Mouse (Mus musculus) gastrocnemius, postnatal 36 days (tissue): ENCODE data around the gene Zfp410. TPM values are rescaled to one million over a fixed set of nuclear protein-coding genes. Genes with fewer than 3 reads are reported as not detected.

Source experiments
- DNase-seq, 2 experiments: peaks; one replicate each; pipeline ENCODE4 v3.0.0; 2022
- intact Hi-C: fragments of 180-260 bp; cut with DNase I; formaldehyde crosslinking; loops from one replicate; pipeline ENCODE4 v1.15.1; 2025
- long read RNA-seq, 2 experiments: library from polyadenylated mRNA; stranded (forward); transcript quantifications; one replicate each; pipeline ENCODE4 v2.0.0; 2021
- total RNA-seq, 2 experiments: library from RNA; stranded (reverse); gene quantifications; 2 replicates each; pipeline ENCODE4 v1.2.3; 2021

Gene Zfp410
- total RNA-seq, result 10 to 100 TPM; 16.5 to 18.2 TPM
- long read RNA-seq, experiment 1, transcript Zfp410-201 (12 exons, 2,597 nt), result major isoform, 7 of 15 reads
- long read RNA-seq, experiment 1, partial matches to known transcripts, result 3 of 15 reads
- long read RNA-seq, experiment 1, other reads (novel, unspliced or antisense), result 5 of 15 reads
- long read RNA-seq, experiment 2, transcript Zfp410-201 (12 exons, 2,597 nt), result major isoform, 13 of 15 reads
- long read RNA-seq, experiment 2, partial matches to known transcripts, result 0 of 15 reads
- long read RNA-seq, experiment 2, other reads (novel, unspliced or antisense), result 1 of 15 reads

GRCm38 (mm10) chr12:84316721-84317621 lies at the start of gene Zfp410:
TSS of gene Zfp410 (plus strand) at chr12:84316852.
- peak; percentile 78 to 81 for DNase-seq
- intact Hi-C loops, result no loop called here

- intact Hi-C loops, result no loop called here
- no peak for DNase-seq
Measured at GRCm38 (mm10) chr12:84267264-84267663, 49.4 kb upstream of the Zfp410 start.

GRCm38 (mm10) chr12:84273366-84273765 lies 43.3 kb upstream of the Zfp410 start:
- DNase-seq, result no peak
- intact Hi-C loops, result no loop called here

GRCm38 (mm10) chr12:84275288-84275687 lies 41.4 kb upstream of the Zfp410 start:
- intact Hi-C loops, result no loop called here
- no peak for DNase-seq

- intact Hi-C loops, result no loop called here
- no peak for DNase-seq
Measured at GRCm38 (mm10) chr12:84276288-84276687, 40.4 kb upstream of the Zfp410 start.

DNA sequence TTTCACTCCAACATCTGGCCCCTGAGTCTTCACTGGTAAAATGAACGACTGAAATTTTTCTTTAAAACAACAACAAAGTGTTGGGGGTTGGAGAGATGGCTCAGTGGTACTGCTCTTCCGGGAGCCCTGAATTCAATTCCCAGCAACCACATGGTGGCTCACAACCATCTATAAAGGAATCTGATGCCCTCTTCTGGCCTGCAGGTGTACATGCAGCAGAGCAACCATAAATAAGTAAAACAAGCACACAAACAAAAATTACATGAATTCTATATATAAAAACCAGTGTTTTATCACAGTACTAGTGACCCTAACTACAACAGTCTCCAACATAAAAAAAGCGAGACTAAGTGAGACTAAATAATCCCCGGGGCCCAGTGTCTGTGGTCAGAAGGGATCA lies 39.9 kb upstream of the Zfp410 start:
- no peak for DNase-seq
- intact Hi-C loops, result no loop called here

DNA sequence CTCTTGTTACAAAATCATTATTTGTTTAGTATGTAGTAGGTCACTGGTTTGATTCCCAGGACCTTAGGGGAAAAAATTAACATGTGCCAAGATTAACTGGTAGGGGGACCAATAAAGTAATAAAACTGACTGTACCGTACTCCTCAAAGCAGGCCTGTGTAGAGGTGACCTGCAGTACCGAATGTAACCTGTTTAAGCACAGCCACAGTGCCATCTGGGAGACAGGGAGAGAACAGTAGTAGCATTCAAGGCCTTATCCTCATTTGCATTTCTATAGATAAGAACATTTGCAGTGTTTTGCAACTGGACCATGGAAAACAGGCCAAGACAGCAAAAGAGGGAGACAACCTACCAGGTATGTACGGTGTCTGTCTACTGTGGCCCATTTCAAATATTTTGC lies 38.8 kb upstream of the Zfp410 start:
- intact Hi-C loops, result no loop called here
- no peak for DNase-seq

- intact Hi-C loops, result no loop called here
- peak in 1 of 2 experiments; percentile 13 for DNase-seq
Measured at GRCm38 (mm10) chr12:84278901-84279300, 37.8 kb upstream of the Zfp410 start.

GRCm38 (mm10) chr12:84284391-84284790 lies 32.3 kb upstream of the Zfp410 start:
- intact Hi-C loops, result no loop called here
- DNase-seq, result no peak

- peak; percentile 84 to 90 for DNase-seq
- intact Hi-C loops, result no loop called here
Measured at GRCm38 (mm10) chr12:84284885-84285592, 31.6 kb upstream of the Zfp410 start, which contains the start of gene Ptgr2. TSS of gene Ptgr2 (plus strand) at chr12:84285232.

DNA sequence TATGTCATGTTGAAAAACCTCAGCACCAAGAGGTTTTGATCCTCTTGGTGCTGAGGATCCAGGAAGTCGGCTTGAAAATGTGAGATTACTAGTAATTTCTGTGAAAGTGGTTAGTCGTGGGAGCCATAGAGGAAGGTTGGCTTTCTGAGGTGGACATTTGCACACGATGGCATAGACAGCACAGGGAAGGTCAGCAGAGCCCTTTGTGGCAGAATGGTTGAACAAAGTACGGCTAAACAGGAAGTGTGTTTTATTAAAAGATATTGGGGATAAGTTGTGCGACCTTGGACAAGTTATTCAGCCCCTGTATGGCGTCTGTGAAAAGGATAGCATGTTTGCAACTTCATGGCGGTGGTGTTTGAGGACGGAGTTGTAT lies 31.1 kb upstream of the Zfp410 start:
- intact Hi-C loops, result no loop called here
- no peak for DNase-seq

DNA sequence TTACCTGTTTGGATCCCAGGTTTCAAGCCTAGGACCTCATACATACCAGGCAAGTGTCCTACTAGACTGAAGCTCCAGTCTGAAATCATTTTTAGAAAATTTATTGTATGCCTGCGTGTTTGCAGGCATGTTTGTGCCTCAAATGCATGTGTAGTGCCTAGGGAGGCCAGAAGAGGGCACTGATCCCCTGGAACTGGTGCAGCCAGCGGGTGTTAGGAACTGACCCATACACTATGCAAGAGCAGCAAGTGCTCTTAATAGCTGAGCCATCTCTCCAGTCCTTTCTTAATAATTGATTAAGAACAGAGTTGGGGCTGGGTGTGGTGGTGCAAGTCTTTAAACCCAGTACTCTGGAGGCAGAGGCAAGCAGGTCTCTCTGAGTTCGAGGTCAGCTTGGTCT lies 28.2 kb upstream of the Zfp410 start:
- intact Hi-C loops, result no loop called here
- DNase-seq, result peak in 1 of 2 experiments; percentile 17

DNA sequence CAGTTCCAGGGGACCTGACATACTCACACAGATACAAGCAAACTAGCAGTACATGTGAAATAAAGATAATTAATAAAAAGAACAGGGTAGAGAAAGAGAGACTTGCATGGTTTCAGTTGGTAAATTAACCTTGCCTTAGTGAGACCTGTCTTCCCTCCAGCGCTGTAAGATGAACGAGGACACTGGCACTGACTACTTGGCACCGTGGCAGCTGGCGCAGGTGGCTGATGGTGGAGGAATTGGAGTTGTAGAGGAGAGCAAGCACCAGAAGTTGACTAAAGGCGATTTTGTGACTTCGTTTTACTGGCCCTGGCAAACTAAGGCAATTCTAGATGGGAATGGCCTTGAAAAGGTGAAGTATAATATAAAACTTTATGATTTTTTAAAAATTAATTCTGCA lies 18.8 kb upstream of the Zfp410 start:
- intact Hi-C loops, result no loop called here
- peak; percentile 16 to 30 for DNase-seq

DNA sequence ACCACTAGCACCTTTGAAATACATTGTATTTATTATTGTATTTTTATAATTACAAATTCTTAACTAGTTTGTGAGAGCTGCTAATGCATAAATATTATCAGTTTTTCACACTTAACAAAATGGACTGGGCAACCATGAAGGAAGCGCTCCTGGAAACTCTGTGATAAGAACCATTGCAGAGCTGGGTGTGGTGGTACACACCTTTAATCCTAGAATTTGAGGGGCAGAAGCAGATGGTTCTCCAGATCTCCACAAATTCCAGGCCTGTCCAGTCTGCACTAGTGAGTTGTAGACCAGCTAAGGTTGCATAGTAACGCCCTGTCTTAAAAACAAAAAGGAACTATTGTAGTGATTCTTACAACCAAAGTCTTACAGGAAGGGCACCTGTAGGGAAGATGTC lies 17.4 kb upstream of the Zfp410 start:
- DNase-seq, result no peak
- intact Hi-C loops, result no loop called here

DNA sequence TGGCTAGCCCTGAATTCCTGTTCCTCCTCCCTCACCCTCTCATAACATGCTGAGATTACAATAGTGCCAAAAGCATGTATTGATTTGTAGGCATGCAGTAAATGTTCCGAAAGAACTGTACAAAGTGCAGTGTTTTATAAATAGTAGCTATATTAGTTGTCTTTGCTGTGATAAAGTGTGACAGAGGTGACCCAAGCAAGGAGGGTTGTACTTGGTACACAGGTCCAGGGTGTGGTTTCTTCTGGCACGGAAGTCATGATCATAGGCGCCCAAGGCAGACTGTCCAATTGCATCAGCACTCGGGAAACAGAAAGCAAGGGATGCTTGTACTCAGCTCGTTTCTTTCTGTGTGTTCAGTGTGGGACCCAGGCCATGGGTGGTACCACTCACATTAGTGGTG lies 12.6 kb upstream of the Zfp410 start:
- DNase-seq, result no peak
- intact Hi-C loops, result no loop called here

GRCm38 (mm10) chr12:84304554-84304953 lies 12.1 kb upstream of the Zfp410 start:
- intact Hi-C loops, result no loop called here
- no peak for DNase-seq

DNA sequence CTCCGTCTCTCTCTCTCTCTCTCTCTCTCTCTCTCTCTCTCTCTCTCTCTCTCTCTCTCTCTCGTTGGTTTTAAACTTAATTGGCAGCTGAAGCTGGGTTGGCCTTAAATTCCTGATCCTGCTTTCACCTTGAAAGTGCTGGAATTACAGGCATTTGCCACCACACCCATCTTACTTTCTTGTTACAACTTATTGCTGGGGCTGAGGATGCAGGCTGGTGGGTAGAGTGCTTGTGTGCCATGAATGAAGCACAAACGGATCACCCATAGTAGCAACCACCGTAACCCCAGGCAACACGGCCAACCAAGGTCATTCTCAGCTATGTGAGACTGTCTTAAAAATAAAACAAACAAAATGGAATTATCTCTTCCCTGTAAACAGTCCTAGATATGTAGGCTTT lies 5.3 kb upstream of the Zfp410 start:
- intact Hi-C loops, result no loop called here
- DNase-seq, result no peak

DNA sequence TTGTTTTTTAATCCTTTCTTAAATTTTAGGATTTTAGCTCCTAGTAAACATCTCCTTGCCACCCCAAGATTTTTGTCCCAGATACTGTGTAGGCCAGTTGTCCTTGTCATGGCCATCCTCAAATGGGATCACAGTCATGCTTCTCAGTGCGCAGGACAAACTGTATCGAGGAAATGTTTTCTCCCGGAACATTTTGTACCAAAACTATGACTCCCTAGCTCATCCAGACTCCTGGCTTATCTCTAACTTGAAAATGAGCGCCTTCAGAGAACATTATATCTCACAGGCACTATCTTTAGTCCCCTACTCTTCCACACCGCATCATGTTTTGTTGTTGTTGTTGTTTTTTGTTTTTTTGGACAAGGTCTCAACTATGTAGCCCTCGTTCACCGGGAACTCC lies 646 bp upstream of the Zfp410 start:
- intact Hi-C loops, result no loop called here
- DNase-seq, result no peak

GRCm38 (mm10) chr12:84327111-84327512 lies 10.5 kb downstream of the Zfp410 start:
- intact Hi-C loops, result no loop called here
- DNase-seq, result no peak

DNA sequence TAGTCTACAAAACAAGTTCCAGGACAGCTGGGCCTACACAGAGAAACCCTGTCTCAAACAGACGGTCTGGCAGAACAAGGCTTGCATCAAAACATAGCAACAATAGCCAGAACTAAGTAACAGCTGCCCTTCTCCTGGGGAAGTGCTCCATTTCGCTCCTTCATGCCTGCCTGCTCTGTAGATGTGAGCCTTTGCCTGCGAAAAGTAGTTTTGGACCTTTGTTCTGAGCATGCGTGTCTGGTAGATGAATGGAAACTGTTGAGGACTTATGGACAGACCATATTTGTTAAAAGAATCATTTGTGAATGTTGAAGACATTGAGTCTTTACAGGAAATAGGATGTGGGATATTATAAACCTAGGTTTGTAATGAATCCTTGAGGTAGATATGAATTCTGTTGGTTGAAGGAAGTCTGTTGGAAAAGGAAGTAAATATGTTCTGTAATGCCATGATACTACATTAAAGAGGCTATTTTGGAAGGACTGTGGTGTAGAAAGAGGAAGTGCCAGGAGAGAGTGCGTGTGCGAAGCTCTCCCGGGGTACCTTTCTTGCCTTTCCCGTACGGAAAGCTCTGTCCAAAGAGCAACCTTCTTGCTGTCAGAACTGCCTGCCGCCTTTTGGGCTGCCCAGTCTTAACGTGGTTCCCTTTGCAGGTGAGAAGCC lies 20.4 kb downstream of the Zfp410 start:
- intact Hi-C loops, result no loop called here
- no peak for DNase-seq

DNA sequence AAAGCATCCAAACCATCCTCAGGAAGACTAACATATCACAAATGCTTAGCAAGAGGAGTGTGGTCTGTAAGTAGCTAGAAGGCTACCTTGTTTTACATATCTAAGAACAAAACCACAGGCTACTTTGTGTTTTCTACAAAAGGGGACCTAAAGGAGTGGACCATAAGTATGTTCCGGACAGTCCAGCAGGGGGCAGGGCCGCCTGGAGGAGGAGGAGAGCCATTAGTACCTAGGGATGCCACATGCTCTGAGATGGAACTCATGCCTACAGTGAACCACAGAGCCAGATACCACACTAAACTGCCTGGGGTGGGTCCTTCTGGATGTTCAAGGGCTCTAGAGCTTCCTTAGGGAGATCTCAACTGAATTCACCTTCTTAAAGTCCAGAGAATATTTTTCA lies 30.5 kb downstream of the Zfp410 start:
- no peak for DNase-seq
- intact Hi-C loops, result no loop called here
